Mouse (Mus musculus): ENCODE measurements at regions not wholly inside any gene's neighbourhood (a gene's known extent, or its start where the extent isn't known, plus 50 kb on each side); places are given as distances from the start of the nearest gene placed in this dataset.

GRCm38 (mm10) chr17:89802148-89802547 is 108.1 kb downstream of the Gm10184 start:
- no peak for DNase-seq

GRCm38 (mm10) chr17:89777570-89777969 is 132.7 kb downstream of the Gm10184 start:
- no peak for DNase-seq

- peak; percentile 24 for DNase-seq
Measured at GRCm38 (mm10) chr17:89766229-89766875, 143.9 kb downstream of the Gm10184 start.

GRCm38 (mm10) chr17:89737418-89737817 is 172.8 kb downstream of the Gm10184 start:
- no peak for DNase-seq

GRCm38 (mm10) chr17:89725534-89725933 is 184.7 kb downstream of the Gm10184 start:
- DNase-seq = no peak

- DNase-seq = no peak
Measured at GRCm38 (mm10) chr17:89681798-89682197, 228.5 kb downstream of the Gm10184 start.

- DNase-seq = no peak
Measured at GRCm38 (mm10) chr17:89658326-89658725, 251.9 kb downstream of the Gm10184 start.

- DNase-seq = no peak
Measured at GRCm38 (mm10) chr17:89656211-89656610, 254.0 kb downstream of the Gm10184 start.

- DNase-seq = peak; percentile 58
Measured at GRCm38 (mm10) chr17:89654089-89654813, 256.0 kb downstream of the Gm10184 start.

GRCm38 (mm10) chr17:89646000-89646399 is 264.2 kb downstream of the Gm10184 start:
- no peak for DNase-seq
